Mouse (Mus musculus): ENCODE measurements around the gene Il21.

Gene Il21

DNA sequence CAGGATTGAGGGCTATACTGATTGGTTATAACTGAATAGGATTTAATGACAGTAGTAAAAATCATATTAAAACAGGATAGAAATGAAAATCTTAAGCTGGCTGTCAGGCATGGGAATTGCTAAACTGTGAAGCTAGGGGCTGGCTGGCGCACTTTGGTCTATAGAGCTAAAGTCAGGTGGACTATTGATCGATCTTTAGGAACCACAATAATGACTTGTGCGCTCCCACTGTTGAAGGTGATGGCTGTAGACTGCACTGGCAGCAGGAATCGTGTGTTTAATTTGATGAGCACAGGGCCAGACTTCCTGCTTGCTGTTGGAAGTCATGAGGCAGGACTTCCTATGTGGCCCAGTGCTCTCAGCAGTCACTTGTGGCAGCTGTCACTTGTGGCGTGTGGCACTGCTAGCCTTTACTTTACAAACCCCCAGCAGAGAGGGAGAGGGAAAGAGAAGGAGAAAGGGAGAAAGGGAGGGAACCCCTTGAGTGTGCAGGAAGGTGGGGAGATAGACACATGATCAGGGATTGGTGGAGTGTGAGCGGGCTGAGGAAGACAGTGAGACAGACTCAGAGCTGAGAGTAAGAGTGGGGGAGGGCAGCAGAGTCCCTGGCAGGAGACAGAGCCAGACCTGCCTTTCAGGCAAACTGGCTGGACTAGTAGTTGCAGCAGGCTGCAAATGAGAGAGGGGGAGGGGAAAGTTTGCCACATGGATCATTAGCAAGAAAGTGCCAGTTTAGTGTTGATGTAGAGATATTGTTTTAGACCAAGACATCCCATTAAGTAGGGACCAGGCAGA, 31.1 kb downstream of the Il21 start:
- in situ Hi-C loops (cut with MboI; ENCODE audit: unreplicated experiment in 2 of 2): loop anchor here (5.0 to 25.0 kb wide), 6 partner anchors 211 to 1011 kb away; partner anchors contain the start of gene Ccna2 (in 1 of the 2)

GRCm38 (mm10) chr3:37198302-37198701, 34.1 kb downstream of the Il21 start:
- in situ Hi-C loops (cut with MboI; ENCODE audit: unreplicated experiment in 2 of 2): no loop called here

DNA sequence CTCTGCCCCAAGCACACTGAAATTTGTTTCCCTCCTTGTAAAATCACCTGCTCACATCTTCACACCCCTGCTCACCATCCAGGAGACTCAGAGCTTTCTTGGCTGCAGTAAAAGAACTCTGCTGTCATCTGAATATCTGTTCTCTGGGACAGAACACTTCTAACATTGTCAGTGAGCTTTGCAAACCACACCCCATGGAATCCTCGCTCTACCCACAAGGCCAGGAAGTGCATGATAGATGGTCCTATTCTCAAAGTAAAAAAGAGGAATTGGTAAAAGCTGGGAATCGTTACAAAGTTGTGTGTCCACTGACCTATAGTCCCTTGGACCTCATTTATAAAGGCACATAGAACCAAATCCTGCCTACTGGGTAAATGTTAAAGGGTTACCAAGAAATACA, 40.5 kb downstream of the Il21 start:
- in situ Hi-C loops (cut with MboI; ENCODE audit: unreplicated experiment in 2 of 2): no loop called here

- in situ Hi-C loops (cut with MboI; ENCODE audit: unreplicated experiment in 2 of 2): no loop called here
These were observed 46.9 kb downstream of the Il21 start for GRCm38 (mm10) chr3:37185534-37185933.

DNA sequence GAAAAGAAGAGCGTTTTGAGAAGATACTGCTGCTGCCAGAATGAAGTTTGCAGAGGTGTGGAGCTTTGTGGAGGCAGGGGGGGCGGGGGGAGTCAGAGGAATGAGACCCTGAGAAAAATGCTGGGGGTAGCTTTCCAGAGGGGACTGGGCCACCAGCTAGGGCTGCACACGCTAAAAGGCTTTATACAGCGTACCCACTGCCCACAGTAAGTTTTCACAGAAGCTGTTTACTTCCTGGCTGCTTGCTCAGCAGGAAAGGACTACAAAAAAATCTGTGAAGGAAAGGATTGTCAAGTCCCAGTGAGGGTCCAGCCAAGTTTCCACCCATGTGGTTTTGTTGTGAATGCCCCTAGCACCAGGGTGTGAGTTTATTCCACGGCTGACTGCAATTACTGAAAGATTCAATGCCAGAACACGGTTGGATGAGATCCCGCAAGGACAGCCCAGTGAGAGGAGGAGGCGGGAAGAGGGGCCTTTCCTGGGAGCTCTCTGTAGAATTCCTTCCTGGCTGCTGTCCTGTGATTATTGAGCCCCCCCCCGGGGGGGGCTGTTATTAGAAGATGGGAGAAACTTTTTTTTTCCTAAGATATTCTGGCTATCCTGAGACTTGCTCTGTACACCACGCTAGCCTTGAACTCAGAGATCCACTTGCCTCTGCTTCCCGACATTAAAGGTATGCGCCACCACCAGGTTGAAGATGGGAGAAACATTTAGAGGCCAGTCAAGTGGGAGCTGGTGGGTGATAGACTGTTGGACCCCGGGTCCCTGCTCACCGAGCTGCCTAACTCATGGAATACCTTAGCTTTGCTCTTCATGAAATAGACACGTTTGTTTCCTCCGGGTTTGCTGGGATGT, 49.8 kb downstream of the Il21 start:
- in situ Hi-C loops (cut with MboI; ENCODE audit: unreplicated experiment in 2 of 2): no loop called here

DNA sequence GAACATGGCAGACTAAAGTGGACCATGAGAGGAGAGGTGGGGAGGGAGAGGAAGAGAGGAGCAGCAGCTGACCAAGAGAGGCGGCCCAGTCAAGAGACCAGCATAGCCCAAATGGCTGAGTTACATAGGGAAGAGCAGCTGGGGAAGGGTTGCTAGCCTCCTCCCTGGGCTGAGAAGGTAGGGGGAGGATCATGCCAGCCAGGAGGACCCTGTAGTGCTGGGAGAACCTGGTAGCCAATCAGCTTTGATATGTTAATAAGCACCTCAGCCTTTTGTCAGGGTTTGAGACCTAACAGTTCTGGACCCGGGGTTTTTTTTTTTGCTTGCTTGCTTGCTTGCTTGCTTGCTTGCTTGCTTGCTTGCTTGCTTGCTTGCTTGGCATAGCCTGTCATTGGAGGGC, 51.4 kb downstream of the Il21 start:
- in situ Hi-C loops (cut with MboI; ENCODE audit: unreplicated experiment in 2 of 2): no loop called here

GRCm38 (mm10) chr3:37180039-37180743, 52.2 kb downstream of the Il21 start:
- in situ Hi-C loops (cut with MboI; ENCODE audit: unreplicated experiment in 2 of 2): no loop called here

DNA sequence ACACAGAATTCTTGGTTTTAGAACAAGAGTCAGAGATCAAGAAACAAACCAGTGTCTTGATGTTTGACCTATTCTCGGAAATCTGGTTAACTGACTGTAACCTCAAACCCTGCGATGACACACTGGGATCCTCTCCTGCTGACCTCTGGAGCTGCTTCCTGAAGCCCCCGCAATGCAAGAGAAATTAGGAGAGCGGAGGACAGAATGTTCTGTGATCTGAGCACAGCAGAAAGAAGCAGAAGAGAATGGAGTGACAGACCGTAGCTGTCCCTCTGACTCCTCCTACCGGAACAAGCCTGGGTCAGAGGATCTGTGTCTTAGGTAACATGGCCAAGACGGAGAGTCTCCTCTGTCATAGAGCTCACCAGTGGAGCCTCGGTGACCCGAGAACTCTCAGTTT, 53.0 kb downstream of the Il21 start:
- in situ Hi-C loops (cut with MboI; ENCODE audit: unreplicated experiment in 2 of 2): no loop called here

GRCm38 (mm10) chr3:37174711-37175572, 57.5 kb downstream of the Il21 start:
- in situ Hi-C loops (cut with MboI; ENCODE audit: unreplicated experiment in 2 of 2): no loop called here

DNA sequence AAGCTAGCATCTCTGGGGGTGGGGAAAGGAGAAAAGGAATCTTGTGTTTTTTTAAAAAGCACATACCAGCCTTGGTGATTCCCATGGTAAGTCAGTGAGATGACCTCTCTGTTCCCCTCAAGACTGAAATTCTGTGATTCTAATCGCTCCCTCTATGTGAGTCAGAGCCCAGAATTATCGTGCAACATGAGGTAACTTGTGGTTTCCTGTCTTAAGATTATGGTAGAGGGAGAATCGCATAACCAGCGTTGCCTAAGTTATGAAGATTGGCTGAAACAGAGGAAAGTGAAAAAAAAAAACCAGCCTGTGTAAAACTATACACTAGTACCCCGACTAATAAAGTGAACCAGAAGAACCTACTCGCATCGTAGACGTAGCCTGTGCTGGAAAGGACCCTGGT, 59.2 kb downstream of the Il21 start:
- in situ Hi-C loops (cut with MboI; ENCODE audit: unreplicated experiment in 2 of 2): no loop called here
